Mouse (Mus musculus) cortical plate, adult 2 months (tissue): ENCODE results near the gene Tubg2. TPM values are rescaled to one million over a fixed set of nuclear protein-coding genes. Genes with fewer than 3 reads are reported as not detected.

Experiments
- H3K27ac ChIP-seq: fragments of 200-500 bp; 2 replicates; pipeline ENCODE4 v1.5.1; 2012; ENCODE audit warnings: low read length, control low read depth, inconsistent platforms; ENCODE audit not compliant: insufficient read depth
- H3K4me1 ChIP-seq: fragments of 200-500 bp; 2 replicates; pipeline ENCODE4 v1.6.1; 2011; ENCODE audit warnings: low read length; ENCODE audit not compliant: control insufficient read depth, insufficient read depth
- H3K4me3 ChIP-seq: fragments of 200-500 bp; 2 replicates; pipeline ENCODE4 v1.5.1; 2011; ENCODE audit warnings: mild to moderate bottlenecking, low read length, control low read depth; ENCODE audit not compliant: insufficient read depth
- CTCF ChIP-seq: fragments of 200-500 bp; IDR thresholded peaks from 2 replicates; pipeline ENCODE4 v1.5.1; 2011; ENCODE audit warnings: mild to moderate bottlenecking, control low read depth, low read length; ENCODE audit not compliant: insufficient read depth; ENCODE audit errors: extremely low read depth
- POLR2A ChIP-seq: fragments of 200-500 bp; IDR thresholded peaks from 2 replicates; pipeline ENCODE4 v1.6.1; 2011; ENCODE audit warnings: mild to moderate bottlenecking, low read length, control low read depth; ENCODE audit not compliant: insufficient read depth; ENCODE audit errors: extremely low read depth
- polyA plus RNA-seq: library from polyadenylated mRNA; depleted of rRNA; stranded (reverse); fragments of >200 nt; gene quantifications from 2 replicates; pipeline ENCODE4 v1.2.3, GENCODE M21; 2012

Tubg2 gene
- polyA plus RNA-seq, 1 experiment, result 57.9 TPM

DNA sequence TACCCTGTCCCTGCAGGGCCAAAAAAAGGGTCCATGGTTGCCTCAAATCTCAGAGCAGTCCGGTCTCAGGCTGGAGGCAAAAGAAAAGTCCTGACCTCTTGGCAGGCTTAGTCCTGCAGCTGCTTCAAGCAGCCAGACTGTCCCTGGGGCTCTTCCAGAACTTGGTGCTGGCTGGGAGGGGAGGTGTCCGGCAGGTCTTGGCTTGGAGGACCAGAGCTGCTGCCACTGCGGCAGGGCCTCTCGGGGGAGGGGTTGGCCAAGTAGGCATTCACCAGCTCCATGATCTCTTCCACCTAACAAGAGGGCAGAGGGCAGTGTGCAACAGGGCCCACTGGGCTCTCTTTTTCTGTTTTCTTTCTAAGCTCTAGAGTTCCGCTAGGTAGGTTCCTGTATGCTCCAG lies 7.1 kb downstream of the Tubg2 start:
- TF ChIP-seq POLR2A (no peak), CTCF (no peak)
- no peaks in the 10 kb centered on the region for H3K4me1 ChIP-seq
- H3K4me3 ChIP-seq, result no peak overlapping the region
- H3K27ac ChIP-seq, result no peak overlapping the region

DNA sequence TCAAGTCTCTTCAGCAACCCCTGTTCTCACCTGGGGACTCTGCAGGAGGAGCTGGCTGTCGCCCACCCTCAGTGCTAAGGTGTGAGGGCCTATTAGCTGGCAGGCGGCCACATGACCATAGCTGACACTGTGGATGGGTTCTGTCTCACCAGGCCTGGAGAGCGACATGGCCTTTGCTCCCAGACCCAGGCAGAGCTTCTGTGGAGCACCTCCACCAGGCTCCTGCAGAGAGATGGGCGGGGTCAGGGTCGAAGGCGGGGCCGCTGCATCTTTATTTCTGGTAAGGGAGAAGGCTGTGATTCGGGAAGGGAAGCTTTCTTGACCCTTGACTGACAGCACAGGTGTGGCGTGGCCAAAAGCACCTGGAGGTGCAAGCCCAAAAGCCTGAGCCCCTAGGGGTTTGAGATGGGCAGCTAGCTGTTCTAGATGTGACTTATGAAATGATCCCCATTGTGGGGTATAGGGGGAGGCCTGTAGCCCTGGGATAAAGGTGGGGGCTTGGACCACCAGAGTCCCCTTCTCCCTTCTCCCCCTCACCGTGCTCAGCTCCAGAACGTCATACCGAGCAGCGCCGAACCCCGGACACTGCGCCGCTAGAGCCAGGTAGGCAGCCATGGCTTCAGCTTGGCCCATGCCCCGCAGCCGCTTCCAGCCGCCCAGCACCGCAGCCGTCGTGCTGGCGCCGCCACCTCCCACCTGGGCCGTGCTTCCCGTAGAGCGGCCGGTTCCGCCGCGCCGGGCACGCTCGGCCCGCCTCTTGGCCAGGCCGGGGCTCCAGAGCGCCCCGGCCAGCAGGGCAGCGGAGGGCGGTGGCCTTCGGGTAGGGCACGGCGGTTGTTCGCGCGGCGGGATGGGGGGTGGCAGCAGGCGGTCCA lies 8.0 kb downstream of the Tubg2 start:
- no peak for TF ChIP-seq CTCF
- no peak for TF ChIP-seq POLR2A
- H3K4me3 ChIP-seq, result no peak overlapping the region
- H3K4me1 ChIP-seq, result no peaks in the 10 kb centered on the region
- H3K27ac ChIP-seq, result no peak overlapping the region

DNA sequence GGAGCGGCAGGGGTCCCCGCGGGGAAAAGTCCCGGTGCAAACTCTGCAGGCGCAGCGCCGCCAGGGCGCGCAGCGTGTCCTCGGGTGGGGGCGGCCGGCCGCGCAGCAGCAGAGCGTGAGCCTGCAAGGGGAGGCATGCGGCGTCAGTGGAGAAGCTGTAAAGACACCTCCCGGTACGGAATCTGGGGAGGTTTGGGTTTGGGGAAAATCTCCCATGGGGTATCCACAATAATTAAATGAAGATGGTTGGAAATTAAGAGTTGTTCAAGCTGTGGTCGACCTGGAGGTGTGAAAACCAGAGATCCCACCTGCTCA lies 8.6 kb downstream of the Tubg2 start:
- TF ChIP-seq CTCF, result no peak
- no peak for TF ChIP-seq POLR2A
- Histone ChIP-seq H3K4me3 (no peak overlapping the region), H3K4me1 (no peaks in the 10 kb centered on the region), H3K27ac (no peak overlapping the region)

DNA sequence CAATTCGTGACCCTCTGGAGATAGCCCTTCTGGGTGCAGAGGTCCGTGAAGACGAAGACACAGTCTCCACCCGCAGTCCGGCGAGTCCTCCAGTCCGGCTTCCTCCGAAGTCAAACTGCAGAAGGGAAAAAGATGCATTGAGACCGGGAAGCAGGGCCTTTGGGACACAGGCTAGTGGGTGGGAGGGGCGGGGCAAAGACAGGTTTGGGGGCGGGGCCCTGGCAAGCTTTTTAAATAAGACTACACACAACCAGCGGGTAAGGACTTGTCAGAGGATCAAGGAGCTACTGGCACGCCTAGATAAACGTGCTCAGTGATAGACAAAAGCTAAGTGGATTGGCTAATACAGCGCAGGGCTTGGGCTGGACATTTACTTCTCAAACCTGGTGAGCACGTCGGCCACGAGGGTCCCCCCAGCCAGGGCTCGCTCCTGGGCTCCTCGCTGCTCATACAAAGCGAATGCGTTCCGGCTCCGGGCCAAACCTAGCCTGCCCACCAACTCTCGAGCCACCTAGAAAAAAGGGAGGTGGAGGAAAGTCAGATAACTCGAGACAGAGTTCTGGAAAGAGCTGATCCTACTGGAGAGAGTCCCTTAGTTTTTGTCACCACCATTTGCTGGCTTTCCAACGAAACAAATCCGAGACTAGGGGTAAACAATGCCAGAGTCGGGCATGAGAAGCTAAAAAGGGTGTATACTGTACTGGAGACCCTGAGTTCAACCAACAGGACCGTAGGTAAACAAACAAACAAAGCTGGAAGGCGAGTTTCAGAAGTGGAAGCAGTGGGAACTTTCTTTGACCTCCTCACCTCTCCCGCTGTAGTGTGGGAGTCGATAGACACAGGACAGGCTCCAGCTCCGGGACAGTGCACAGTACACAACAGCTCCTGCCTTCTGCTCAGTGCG lies 9.2 kb downstream of the Tubg2 start:
- TF ChIP-seq CTCF, result no peak
- TF ChIP-seq POLR2A, result no peak
- Histone ChIP-seq H3K4me3 (no peak overlapping the region), H3K4me1 (no peaks in the 10 kb centered on the region), H3K27ac (no peak overlapping the region)

DNA sequence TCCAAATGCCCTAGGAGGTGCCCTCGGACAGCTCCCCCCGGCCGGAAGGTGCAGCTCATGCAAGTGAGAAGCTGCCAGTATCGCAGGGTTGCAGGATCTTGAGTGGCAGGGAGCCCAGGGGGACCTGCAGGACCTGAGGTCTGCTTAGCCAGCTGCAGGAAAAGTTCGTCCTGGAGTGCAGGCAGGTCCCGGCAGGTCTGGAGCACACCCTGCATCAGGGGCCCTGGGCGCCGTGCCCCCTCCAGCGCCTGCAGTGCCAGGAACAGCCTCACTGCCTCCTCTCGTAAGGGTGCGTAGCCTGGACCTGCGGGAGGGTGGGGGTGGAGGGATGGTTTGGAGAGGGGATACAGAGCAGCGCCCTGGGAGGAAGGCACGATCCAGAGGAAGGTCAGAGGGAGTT lies 10.7 kb downstream of the Tubg2 start:
- Histone ChIP-seq H3K4me1 (no peaks in the 10 kb centered on the region), H3K27ac (no peak overlapping the region), H3K4me3 (no peak overlapping the region)
- TF ChIP-seq POLR2A (no peak), CTCF (no peak)

DNA sequence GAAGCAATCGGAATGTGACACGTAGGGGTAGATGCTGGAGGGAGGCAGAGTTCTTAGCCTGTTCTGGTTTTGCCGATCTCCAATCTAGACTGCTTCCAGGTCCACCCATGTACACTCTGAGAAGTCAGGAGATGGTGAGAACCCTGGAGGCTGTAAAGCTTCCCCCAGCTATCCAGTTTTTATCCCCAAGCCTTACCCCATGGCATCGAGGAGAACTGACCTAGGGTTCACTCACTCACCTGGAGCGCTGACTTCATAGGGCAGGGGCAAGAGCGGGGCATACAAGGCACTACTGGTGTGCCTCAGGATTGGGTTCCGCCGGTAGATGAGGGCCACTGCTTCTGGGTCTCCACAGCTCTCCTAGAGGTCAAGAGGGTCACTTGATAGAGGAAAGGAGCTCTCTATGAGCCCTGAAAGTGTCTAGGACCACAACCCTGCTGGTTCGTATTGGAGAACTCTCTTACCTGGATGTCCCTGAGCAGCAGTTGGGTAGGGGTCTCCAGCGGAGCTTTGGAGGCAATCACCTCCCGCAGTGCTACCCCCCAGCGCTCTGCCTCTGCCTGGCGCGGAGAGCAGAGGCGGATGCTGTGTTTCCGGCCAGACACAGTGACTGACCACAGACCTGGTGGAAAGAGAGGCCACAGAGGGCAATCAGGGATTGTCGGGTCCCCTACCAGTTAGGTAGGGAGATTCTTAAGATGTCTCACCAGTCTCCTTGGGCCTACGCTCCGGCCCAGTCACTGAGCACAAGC lies 11.7 kb downstream of the Tubg2 start:
- H3K4me3 ChIP-seq, result no peak overlapping the region
- 0 out of 2 replicates have a peak, but pooled peaks cover 2% of the 10 kb centered on the region for H3K4me1 ChIP-seq
- no peak overlapping the region for H3K27ac ChIP-seq
- TF ChIP-seq CTCF (no peak), POLR2A (no peak)

DNA sequence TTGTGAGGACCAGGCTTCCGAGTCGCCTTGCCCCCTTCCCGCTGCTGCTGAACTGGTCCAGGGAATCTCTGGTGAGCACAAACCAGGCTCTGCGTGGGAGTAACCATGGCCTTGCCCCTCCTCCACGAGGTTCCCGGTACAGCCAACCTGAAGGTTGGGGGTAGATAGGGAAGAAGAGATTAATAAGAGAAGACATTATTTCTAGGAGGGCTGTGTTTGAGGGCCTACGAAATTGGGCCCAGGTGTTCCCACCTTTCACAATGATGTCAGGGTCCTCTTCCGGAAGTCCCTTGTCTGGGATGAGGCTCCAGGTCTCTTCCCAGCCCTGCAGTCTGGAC lies 12.2 kb downstream of the Tubg2 start:
- H3K4me3 ChIP-seq, result no peak overlapping the region
- no peak overlapping the region for H3K27ac ChIP-seq
- 0 out of 2 replicates have a peak, but pooled peaks cover 3% of the 10 kb centered on the region for H3K4me1 ChIP-seq
- no peak for TF ChIP-seq CTCF
- no peak for TF ChIP-seq POLR2A

DNA sequence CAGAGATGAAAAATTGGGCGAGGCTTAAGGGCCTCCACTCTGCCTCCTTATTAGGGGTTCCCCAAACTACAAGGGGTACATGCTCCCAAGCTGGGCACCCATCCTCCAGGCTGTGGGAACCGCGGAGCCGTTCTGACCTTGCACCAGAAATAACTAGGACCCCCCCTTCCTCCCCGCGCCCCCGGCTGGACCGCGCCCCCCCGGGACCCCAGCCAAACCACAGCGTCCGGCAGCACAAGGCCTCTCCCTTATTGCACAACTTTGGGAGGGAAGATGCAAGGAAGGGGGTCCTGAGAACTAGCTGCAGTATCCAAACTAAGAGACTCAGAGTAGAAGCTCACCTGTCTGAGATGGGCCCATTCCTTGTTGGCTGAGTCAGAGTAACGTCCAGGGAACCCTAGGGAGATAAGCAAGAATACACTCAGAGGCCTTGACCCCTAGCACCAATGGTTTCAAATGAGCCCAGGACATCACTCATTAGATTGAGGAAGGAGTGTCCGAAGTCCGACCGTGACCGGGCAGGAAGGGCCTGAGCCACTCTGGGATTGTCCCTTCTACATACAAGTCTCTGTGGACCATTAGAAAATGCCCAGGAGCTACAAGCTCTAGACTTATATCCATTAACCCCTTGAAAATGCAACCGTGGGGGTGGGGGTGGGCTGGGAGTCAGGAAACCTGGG lies 12.7 kb downstream of the Tubg2 start:
- H3K4me1 ChIP-seq, result peaks cover 5% of the 10 kb centered on the region; the same call in 1 of the 2 replicates
- TF ChIP-seq CTCF, result no peak
- TF ChIP-seq POLR2A, result no peak
- no peak overlapping the region for H3K4me3 ChIP-seq
- H3K27ac ChIP-seq, result no peak overlapping the region

DNA sequence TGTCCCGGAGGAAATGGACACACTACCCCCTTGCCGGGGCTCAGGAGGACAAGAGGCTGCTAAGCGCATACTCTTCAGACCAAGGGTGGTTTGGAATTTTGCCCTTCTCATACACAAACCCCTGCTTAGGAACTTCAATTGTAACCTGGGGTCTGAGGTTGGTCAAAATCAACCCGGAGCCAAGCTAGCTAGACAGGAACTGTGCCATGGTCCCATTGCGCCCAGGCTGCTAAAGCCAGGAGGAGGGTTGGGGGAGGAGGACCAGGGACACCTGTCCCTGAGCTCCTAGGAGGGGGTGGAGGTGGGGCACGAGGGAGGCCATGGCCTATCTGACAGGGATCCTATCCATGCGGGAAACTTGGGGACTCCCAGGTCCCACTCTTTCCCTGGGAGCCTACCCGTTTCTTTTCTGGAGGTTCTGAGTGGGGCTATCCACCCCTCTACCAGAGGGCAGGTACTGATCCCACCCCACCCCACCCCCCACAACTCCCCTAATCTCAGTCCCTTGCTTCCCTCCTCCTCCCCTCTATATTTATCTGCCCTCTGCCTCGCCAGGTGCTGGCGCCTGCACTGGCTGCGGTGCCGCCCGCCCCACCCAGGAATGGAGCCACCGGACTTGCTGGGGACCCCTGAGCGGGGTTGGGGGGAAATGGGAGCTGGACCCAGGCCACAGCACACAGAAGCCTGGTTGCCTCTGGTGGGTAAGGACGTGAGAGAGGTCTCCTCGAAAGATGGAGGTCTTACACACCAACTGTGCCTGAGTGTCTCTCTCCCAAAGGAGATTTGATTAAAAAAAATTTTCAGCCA lies 13.8 kb downstream of the Tubg2 start:
- Histone ChIP-seq H3K4me1 (peaks cover 5% of the 10 kb centered on the region; the same call in 1 of the 2 replicates), H3K4me3 (peak overlapping the region; percentile 68), H3K27ac (no peak overlapping the region)
- TF ChIP-seq CTCF, result no peak
- TF ChIP-seq POLR2A, result no peak
